Mouse (Mus musculus): Measurements from ENCODE around the gene Gm13271. TPM values are rescaled to one million over a fixed set of nuclear protein-coding genes. Genes with fewer than 3 reads are reported as not detected.
"Not testable (repeated sequence)": the region's sequence is repeated elsewhere in the genome, so short reads cannot be mapped to it uniquely, and the experiment has no call there.

Gm13271 gene
- polyA plus RNA-seq, 1 experiment: not detected

DNA sequence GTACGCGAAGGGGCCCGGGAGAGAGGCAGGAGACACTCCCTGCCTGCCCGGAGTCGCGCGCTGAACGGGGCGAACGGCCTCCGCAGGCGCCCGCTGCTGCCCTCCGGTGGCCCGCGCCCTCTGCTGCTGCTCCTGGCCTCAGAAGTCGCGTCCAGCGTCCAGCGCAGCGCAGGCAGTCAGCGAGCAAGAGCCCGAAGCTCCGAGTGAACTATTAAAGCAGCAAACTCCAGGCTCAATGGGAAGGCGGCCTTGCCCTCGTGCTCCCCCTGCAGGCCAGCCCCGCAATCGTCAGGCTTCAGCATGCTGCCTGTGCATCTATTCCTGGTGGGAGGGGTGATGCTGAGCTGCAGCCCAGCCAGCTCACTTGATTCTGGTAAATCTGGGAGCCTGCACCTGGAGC, 36.6 kb downstream of the Gm13271 start, which contains the start of gene Gm13278:
Gene Gm13278, plus strand, starts transcription at position 301 of the 400 bp plus-strand sequence.
- not testable (repeated sequence) for H3K79me2 ChIP-seq (ENCODE audit: control insufficient read depth, insufficient read depth); H3K79me3 ChIP-seq (ENCODE audit: low read depth); H3K36me3 ChIP-seq (ENCODE audit: control insufficient read depth, insufficient read depth); H3ac ChIP-seq (ENCODE audit: control insufficient read depth, insufficient read length, low read depth); H3K4me3 ChIP-seq (ENCODE audit: insufficient read depth, poor library complexity, severe bottlenecking); H3K27me3 ChIP-seq (ENCODE audit: control insufficient read depth, insufficient read depth, insufficient read length)

DNA sequence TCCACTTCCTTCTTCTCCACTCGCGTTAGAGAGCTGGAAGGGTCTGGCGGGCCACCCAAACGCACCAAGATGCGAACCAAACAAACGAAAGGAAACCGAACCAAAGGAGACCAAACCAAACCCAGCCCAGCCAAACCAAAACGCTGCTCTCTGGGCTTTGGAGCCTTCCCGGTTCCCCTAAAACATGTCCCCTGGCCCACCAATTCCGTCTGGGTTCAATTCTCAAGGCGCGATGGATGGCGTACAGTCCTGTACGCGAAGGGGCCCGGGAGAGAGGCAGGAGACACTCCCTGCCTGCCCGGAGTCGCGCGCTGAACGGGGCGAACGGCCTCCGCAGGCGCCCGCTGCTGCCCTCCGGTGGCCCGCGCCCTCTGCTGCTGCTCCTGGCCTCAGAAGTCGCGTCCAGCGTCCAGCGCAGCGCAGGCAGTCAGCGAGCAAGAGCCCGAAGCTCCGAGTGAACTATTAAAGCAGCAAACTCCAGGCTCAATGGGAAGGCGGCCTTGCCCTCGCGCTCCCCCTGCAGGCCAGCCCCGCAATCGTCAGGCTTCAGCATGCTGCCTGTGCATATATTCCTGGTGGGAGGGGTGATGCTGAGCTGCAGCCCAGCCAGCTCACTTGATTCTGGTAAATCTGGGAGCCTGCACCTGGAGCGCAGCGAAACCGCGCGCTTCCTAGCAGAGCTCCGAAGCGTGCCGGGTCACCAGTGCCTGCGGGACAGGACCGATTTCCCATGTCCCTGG, 39.4 kb downstream of the Gm13271 start, which contains the start of gene Gm13275:
Gene Gm13275, plus strand, starts transcription at position 552 of the 740 bp plus-strand sequence.
- H3K4me3 ChIP-seq (ENCODE audit: insufficient read depth, poor library complexity, severe bottlenecking); H3ac ChIP-seq (ENCODE audit: control insufficient read depth, insufficient read length, low read depth); H3K79me3 ChIP-seq (ENCODE audit: low read depth); H3K27me3 ChIP-seq (ENCODE audit: control insufficient read depth, insufficient read depth, insufficient read length); H3K36me3 ChIP-seq (ENCODE audit: control insufficient read depth, insufficient read depth); H3K79me2 ChIP-seq (ENCODE audit: control insufficient read depth, insufficient read depth): not testable (repeated sequence)

DNA sequence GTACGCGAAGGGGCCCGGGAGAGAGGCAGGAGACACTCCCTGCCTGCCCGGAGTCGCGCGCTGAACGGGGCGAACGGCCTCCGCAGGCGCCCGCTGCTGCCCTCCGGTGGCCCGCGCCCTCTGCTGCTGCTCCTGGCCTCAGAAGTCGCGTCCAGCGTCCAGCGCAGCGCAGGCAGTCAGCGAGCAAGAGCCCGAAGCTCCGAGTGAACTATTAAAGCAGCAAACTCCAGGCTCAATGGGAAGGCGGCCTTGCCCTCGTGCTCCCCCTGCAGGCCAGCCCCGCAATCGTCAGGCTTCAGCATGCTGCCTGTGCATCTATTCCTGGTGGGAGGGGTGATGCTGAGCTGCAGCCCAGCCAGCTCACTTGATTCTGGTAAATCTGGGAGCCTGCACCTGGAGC, 42.4 kb downstream of the Gm13271 start, which contains the start of gene Gm13279:
Gene Gm13279, plus strand, starts transcription at position 301 of the 400 bp plus-strand sequence.
- H3K4me3 ChIP-seq (ENCODE audit: insufficient read depth, poor library complexity, severe bottlenecking); H3K27me3 ChIP-seq (ENCODE audit: control insufficient read depth, insufficient read depth, insufficient read length); H3K79me2 ChIP-seq (ENCODE audit: control insufficient read depth, insufficient read depth); H3ac ChIP-seq (ENCODE audit: control insufficient read depth, insufficient read length, low read depth); H3K79me3 ChIP-seq (ENCODE audit: low read depth); H3K36me3 ChIP-seq (ENCODE audit: control insufficient read depth, insufficient read depth): not testable (repeated sequence)

DNA sequence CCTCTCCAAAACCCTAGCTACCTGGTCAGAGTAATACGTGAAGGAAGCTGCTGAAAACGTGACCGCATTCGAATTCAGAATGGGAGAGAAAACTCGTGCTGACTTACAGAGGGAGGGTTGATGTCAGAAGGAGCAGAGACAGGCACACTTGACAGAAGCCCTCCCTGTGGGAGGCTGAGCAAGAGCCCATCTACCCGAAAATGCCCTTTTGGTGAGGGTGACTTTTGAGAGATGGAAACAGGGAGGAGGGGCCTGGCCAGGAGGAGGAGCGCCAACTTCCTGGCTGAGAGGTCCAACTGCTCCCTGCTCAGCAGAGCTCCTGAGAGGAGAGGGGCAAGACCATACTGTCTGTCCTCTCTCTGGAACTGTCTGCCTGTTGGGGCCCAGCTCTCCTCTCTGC, 44.7 kb downstream of the Gm13271 start, which contains the start of gene Gm13285:
Gene Gm13285, plus strand, starts transcription at position 301 of the 400 bp plus-strand sequence.
- H3K36me3 ChIP-seq (ENCODE audit: control insufficient read depth, insufficient read depth); H3K79me2 ChIP-seq (ENCODE audit: control insufficient read depth, insufficient read depth); H3K79me3 ChIP-seq (ENCODE audit: low read depth); H3K4me3 ChIP-seq (ENCODE audit: insufficient read depth, poor library complexity, severe bottlenecking); H3K27me3 ChIP-seq (ENCODE audit: control insufficient read depth, insufficient read depth, insufficient read length); H3ac ChIP-seq (ENCODE audit: control insufficient read depth, insufficient read length, low read depth): not testable (repeated sequence)

DNA sequence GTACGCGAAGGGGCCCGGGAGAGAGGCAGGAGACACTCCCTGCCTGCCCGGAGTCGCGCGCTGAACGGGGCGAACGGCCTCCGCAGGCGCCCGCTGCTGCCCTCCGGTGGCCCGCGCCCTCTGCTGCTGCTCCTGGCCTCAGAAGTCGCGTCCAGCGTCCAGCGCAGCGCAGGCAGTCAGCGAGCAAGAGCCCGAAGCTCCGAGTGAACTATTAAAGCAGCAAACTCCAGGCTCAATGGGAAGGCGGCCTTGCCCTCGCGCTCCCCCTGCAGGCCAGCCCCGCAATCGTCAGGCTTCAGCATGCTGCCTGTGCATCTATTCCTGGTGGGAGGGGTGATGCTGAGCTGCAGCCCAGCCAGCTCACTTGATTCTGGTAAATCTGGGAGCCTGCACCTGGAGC, 48.3 kb downstream of the Gm13271 start, which contains the start of gene Gm13287:
Gene Gm13287, plus strand, starts transcription at position 301 of the 400 bp plus-strand sequence.
- H3ac ChIP-seq (ENCODE audit: control insufficient read depth, insufficient read length, low read depth); H3K27me3 ChIP-seq (ENCODE audit: control insufficient read depth, insufficient read depth, insufficient read length); H3K79me2 ChIP-seq (ENCODE audit: control insufficient read depth, insufficient read depth); H3K79me3 ChIP-seq (ENCODE audit: low read depth); H3K36me3 ChIP-seq (ENCODE audit: control insufficient read depth, insufficient read depth); H3K4me3 ChIP-seq (ENCODE audit: insufficient read depth, poor library complexity, severe bottlenecking): not testable (repeated sequence)

Other genes with a start within 250 kb of the Gm13271 start
- not detected for gene Ifnb1, start 232.1 kb upstream of the Gm13271 start, polyA plus RNA-seq (2012; fragmentation: generic; extraction: Trizol)
- not detected for gene Ifna15, start 196.6 kb upstream of the Gm13271 start, polyA plus RNA-seq (2012; fragmentation: generic; extraction: Trizol)
- gene Ifna14, start 183.1 kb upstream of the Gm13271 start, polyA plus RNA-seq (2012; fragmentation: generic; extraction: Trizol): not detected
- gene Ifna9, start 162.5 kb upstream of the Gm13271 start, polyA plus RNA-seq (2012; fragmentation: generic; extraction: Trizol): not detected
- not detected for gene Ifna12, start 151.5 kb upstream of the Gm13271 start, polyA plus RNA-seq (2012; fragmentation: generic; extraction: Trizol)
- gene C87499, start 120.5 kb upstream of the Gm13271 start, polyA plus RNA-seq (2012; fragmentation: generic; extraction: Trizol): not detected
- not detected for gene Ifna13, start 110.4 kb upstream of the Gm13271 start, polyA plus RNA-seq (2012; fragmentation: generic; extraction: Trizol)
- not detected for gene Ifna16, start 77.9 kb upstream of the Gm13271 start, polyA plus RNA-seq (2012; fragmentation: generic; extraction: Trizol)
- gene Ifna2, start 71.0 kb upstream of the Gm13271 start, polyA plus RNA-seq (2012; fragmentation: generic; extraction: Trizol): not detected
- not detected for gene Ifnab, start 63.5 kb upstream of the Gm13271 start, polyA plus RNA-seq (2012; fragmentation: generic; extraction: Trizol)
- gene Gm26566, start 33.1 kb upstream of the Gm13271 start, polyA plus RNA-seq (2012; fragmentation: generic; extraction: Trizol): 1.9 TPM
- gene Klhl9, start 32.4 kb upstream of the Gm13271 start, polyA plus RNA-seq (2012; fragmentation: generic; extraction: Trizol): 11.6 TPM
- gene Gm13283, start 5.3 kb downstream of the Gm13271 start, polyA plus RNA-seq (2012; fragmentation: generic; extraction: Trizol): not detected
- gene Gm13290, start 19.0 kb downstream of the Gm13271 start, polyA plus RNA-seq (2012; fragmentation: generic; extraction: Trizol): 1.3 TPM
- gene Gm13289, start 22.1 kb downstream of the Gm13271 start, polyA plus RNA-seq (2012; fragmentation: generic; extraction: Trizol): not detected
- gene Gm13272, start 25.0 kb downstream of the Gm13271 start, polyA plus RNA-seq (2012; fragmentation: generic; extraction: Trizol): not detected
- not detected for gene Ifnz, start 27.3 kb downstream of the Gm13271 start, polyA plus RNA-seq (2012; fragmentation: generic; extraction: Trizol)
- gene Gm13276, start 30.8 kb downstream of the Gm13271 start, polyA plus RNA-seq (2012; fragmentation: generic; extraction: Trizol): 0.92 TPM
- not detected for gene Gm13277, start 33.8 kb downstream of the Gm13271 start, polyA plus RNA-seq (2012; fragmentation: generic; extraction: Trizol)
- not detected for gene Gm13278, start 36.7 kb downstream of the Gm13271 start, polyA plus RNA-seq (2012; fragmentation: generic; extraction: Trizol)
- 0.42 TPM for gene Gm13275, start 39.6 kb downstream of the Gm13271 start, polyA plus RNA-seq (2012; fragmentation: generic; extraction: Trizol)
- not detected for gene Gm13279, start 42.5 kb downstream of the Gm13271 start, polyA plus RNA-seq (2012; fragmentation: generic; extraction: Trizol)
- not detected for gene Gm13285, start 44.8 kb downstream of the Gm13271 start, polyA plus RNA-seq (2012; fragmentation: generic; extraction: Trizol)
- 0.42 TPM for gene Gm13287, start 48.4 kb downstream of the Gm13271 start, polyA plus RNA-seq (2012; fragmentation: generic; extraction: Trizol)
- gene Gm13288, start 50.7 kb downstream of the Gm13271 start, polyA plus RNA-seq (2012; fragmentation: generic; extraction: Trizol): 0.18 TPM
- gene Ifna7, start 61.4 kb downstream of the Gm13271 start, polyA plus RNA-seq (2012; fragmentation: generic; extraction: Trizol): not detected
- gene Ifna11, start 65.1 kb downstream of the Gm13271 start, polyA plus RNA-seq (2012; fragmentation: generic; extraction: Trizol): not detected
- not detected for gene Ifna6, start 72.5 kb downstream of the Gm13271 start, polyA plus RNA-seq (2012; fragmentation: generic; extraction: Trizol)
- gene Ifna5, start 80.7 kb downstream of the Gm13271 start, polyA plus RNA-seq (2012; fragmentation: generic; extraction: Trizol): not detected
- not detected for gene Ifna4, start 87.0 kb downstream of the Gm13271 start, polyA plus RNA-seq (2012; fragmentation: generic; extraction: Trizol)
- gene Ifna1, start 95.2 kb downstream of the Gm13271 start, polyA plus RNA-seq (2012; fragmentation: generic; extraction: Trizol): not detected
- gene Ifne, start 125.3 kb downstream of the Gm13271 start, polyA plus RNA-seq (2012; fragmentation: generic; extraction: Trizol): not detected